Mouse (Mus musculus): ENCODE data around the gene Dad1. TPM values are rescaled to one million over a fixed set of nuclear protein-coding genes. Genes with fewer than 3 reads are reported as not detected.

The Dad1 gene
- total RNA-seq (2022): 100 to 1,000 TPM; 107 to 132 (median 119) TPM

- DNase-seq (ENCODE audit: low spot score in 2 of 2): peak; percentile 97 to 98
Measured at GRCm38 (mm10) chr14:54253741-54254291, at the start of gene Dad1, which contains the start of gene Abhd4. Dad1 (minus strand) TSS chr14:54254104. Abhd4 (plus strand) TSS chr14:54254188.

GRCm38 (mm10) chr14:54300676-54301075 lies 46.8 kb upstream of the Dad1 start:
- no peak for DNase-seq (ENCODE audit: low spot score in 2 of 2)

GRCm38 (mm10) chr14:54300136-54300535 lies 46.2 kb upstream of the Dad1 start:
- DNase-seq (ENCODE audit: low spot score in 2 of 2): no peak

- no peak for DNase-seq (ENCODE audit: low spot score in 2 of 2)
Measured at GRCm38 (mm10) chr14:54284839-54285238, 30.9 kb upstream of the Dad1 start, which contains the start of gene Olfr49. Olfr49 (minus strand) TSS chr14:54284939.

GRCm38 (mm10) chr14:54276446-54276845 lies 22.5 kb upstream of the Dad1 start:
- no peak for DNase-seq (ENCODE audit: low spot score in 2 of 2)

GRCm38 (mm10) chr14:54272696-54273095 lies 18.8 kb upstream of the Dad1 start:
- no peak for DNase-seq (ENCODE audit: low spot score in 2 of 2)

GRCm38 (mm10) chr14:54271976-54272606 lies 18.2 kb upstream of the Dad1 start:
- DNase-seq (ENCODE audit: low spot score in 2 of 2): no peak

- DNase-seq (ENCODE audit: low spot score in 2 of 2): no peak
Measured at GRCm38 (mm10) chr14:54270413-54270812, 16.5 kb upstream of the Dad1 start.

- DNase-seq (ENCODE audit: low spot score in 2 of 2): no peak
Measured at GRCm38 (mm10) chr14:54269566-54269965, 15.7 kb upstream of the Dad1 start.

GRCm38 (mm10) chr14:54267966-54268365 lies 14.1 kb upstream of the Dad1 start:
- no peak for DNase-seq (ENCODE audit: low spot score in 2 of 2)

GRCm38 (mm10) chr14:54265951-54266350 lies 12.0 kb upstream of the Dad1 start:
- DNase-seq (ENCODE audit: low spot score in 2 of 2): no peak

- DNase-seq (ENCODE audit: low spot score in 2 of 2): no peak
Measured at GRCm38 (mm10) chr14:54265093-54265492, 11.2 kb upstream of the Dad1 start.

- DNase-seq (ENCODE audit: low spot score in 2 of 2): no peak
Measured at GRCm38 (mm10) chr14:54264231-54264630, 10.3 kb upstream of the Dad1 start.

- DNase-seq (ENCODE audit: low spot score in 2 of 2): no peak
Measured at GRCm38 (mm10) chr14:54263099-54263498, 9.2 kb upstream of the Dad1 start.

GRCm38 (mm10) chr14:54262622-54263021 lies 8.7 kb upstream of the Dad1 start:
- DNase-seq (ENCODE audit: low spot score in 2 of 2): no peak

- DNase-seq (ENCODE audit: low spot score in 2 of 2): no peak
Measured at GRCm38 (mm10) chr14:54261386-54261785, 7.5 kb upstream of the Dad1 start.

- DNase-seq (ENCODE audit: low spot score in 2 of 2): no peak
Measured at GRCm38 (mm10) chr14:54260196-54260595, 6.3 kb upstream of the Dad1 start.

GRCm38 (mm10) chr14:54259722-54260085 lies 5.8 kb upstream of the Dad1 start:
- no peak for DNase-seq (ENCODE audit: low spot score in 2 of 2)

- DNase-seq (ENCODE audit: low spot score in 2 of 2): peak; percentile 76 to 77
Measured at GRCm38 (mm10) chr14:54259003-54259721, 5.3 kb upstream of the Dad1 start.

- no peak for DNase-seq (ENCODE audit: low spot score in 2 of 2)
Measured at GRCm38 (mm10) chr14:54258131-54258670, 4.3 kb upstream of the Dad1 start.

- DNase-seq (ENCODE audit: low spot score in 2 of 2): no peak
Measured at GRCm38 (mm10) chr14:54254670-54255202, 832 bp upstream of the Dad1 start.

GRCm38 (mm10) chr14:54250122-54250521 lies 3.8 kb downstream of the Dad1 start:
- DNase-seq (ENCODE audit: low spot score in 2 of 2): no peak

Data from layer of hippocampus, adult 8-10 months (tissue).